Mouse (Mus musculus): Measurements from ENCODE around the gene Rcc1l. TPM values are rescaled to one million over a fixed set of nuclear protein-coding genes. Genes with fewer than 3 reads are reported as not detected.

The Rcc1l gene
- 2.9 and 3.4 TPM in 2 replicates for total RNA-seq (2015)
- 1.8 and 2.1 TPM in 2 replicates for total RNA-seq (2017)

GRCm38 (mm10) chr5:134176169-134176881, at the start of gene Rcc1l:
Gene Rcc1l (minus strand): TSS chr5:134176774.
- peak; percentile 97 for ATAC-seq (ENCODE audit: poor library complexity, severe bottlenecking)

GRCm38 (mm10) chr5:134225110-134225901, 48.7 kb upstream of the Rcc1l start:
- ATAC-seq (ENCODE audit: poor library complexity, severe bottlenecking), result no peak

DNA sequence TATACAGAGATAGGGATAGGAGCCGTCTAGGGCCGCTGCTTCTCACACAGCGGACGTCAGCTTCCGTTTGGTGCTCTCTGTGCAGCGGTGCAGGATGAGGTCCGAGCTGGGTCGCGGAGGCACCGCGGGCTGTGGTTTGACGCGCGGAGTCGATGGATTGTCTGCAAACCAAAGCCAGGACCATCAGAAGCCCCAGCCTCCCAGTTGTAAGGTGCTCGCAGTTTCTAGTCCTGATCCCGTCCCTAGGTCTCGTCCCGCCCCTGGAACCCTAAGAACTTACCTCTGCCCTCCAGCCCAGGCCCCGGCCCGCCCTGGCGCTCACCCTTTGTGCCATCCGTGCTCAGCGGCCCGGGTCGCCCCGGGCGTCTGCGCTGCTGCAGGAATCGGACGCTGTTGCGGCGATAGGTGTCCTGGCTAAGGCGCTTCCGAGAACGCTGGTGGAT, 45.2 kb upstream of the Rcc1l start:
- no peak for ATAC-seq (ENCODE audit: poor library complexity, severe bottlenecking)

DNA sequence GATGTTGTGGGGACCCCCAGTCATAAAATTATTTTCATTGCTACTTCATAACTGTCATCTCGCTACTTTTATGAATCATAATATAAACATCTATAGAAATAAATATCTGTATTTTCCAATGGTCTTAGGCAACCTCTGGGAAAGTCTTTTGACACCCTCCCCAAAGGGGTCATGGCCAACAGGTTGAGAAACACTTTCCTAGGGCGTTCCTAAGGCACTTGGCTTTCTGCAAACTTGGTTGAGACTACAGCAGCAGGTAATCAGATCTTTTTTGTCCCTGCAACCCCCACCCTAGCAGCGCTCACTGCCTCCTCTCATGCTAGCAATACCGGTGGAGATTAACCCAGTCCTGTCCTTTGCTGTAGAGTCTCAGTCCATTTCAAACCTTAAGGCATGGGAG, 44.7 kb upstream of the Rcc1l start:
- no peak for ATAC-seq (ENCODE audit: poor library complexity, severe bottlenecking)

DNA sequence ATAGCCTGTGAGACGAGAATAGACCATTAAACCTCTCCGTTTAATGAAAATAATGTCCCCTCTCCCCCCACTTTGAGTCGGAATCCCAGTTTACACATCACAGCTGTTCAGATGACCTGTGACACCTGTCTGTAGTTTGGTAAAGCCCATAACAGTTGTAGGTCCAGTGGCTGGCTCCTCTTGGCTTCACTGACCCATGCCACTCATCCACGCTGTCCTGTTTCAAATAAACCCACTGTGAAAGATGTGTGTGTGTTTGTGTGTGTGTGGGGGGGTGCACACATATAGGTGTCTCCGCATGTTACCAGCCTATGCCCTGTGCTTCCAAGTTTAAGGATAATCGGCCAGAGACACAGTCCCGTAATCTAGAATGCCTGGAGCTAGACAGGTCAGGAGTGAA, 41.3 kb upstream of the Rcc1l start:
- ATAC-seq (ENCODE audit: poor library complexity, severe bottlenecking), result no peak

GRCm38 (mm10) chr5:134214021-134214806, 37.6 kb upstream of the Rcc1l start:
- peak; percentile 79 for ATAC-seq (ENCODE audit: poor library complexity, severe bottlenecking)

GRCm38 (mm10) chr5:134209931-134210554, 33.5 kb upstream of the Rcc1l start:
- ATAC-seq (ENCODE audit: poor library complexity, severe bottlenecking), result no peak

GRCm38 (mm10) chr5:134206721-134207120, 30.1 kb upstream of the Rcc1l start:
- no peak for ATAC-seq (ENCODE audit: poor library complexity, severe bottlenecking)

GRCm38 (mm10) chr5:134193664-134194063, 17.1 kb upstream of the Rcc1l start:
- ATAC-seq (ENCODE audit: poor library complexity, severe bottlenecking), result peak; percentile 43

GRCm38 (mm10) chr5:134188571-134188970, 12.0 kb upstream of the Rcc1l start:
- ATAC-seq (ENCODE audit: poor library complexity, severe bottlenecking), result no peak

DNA sequence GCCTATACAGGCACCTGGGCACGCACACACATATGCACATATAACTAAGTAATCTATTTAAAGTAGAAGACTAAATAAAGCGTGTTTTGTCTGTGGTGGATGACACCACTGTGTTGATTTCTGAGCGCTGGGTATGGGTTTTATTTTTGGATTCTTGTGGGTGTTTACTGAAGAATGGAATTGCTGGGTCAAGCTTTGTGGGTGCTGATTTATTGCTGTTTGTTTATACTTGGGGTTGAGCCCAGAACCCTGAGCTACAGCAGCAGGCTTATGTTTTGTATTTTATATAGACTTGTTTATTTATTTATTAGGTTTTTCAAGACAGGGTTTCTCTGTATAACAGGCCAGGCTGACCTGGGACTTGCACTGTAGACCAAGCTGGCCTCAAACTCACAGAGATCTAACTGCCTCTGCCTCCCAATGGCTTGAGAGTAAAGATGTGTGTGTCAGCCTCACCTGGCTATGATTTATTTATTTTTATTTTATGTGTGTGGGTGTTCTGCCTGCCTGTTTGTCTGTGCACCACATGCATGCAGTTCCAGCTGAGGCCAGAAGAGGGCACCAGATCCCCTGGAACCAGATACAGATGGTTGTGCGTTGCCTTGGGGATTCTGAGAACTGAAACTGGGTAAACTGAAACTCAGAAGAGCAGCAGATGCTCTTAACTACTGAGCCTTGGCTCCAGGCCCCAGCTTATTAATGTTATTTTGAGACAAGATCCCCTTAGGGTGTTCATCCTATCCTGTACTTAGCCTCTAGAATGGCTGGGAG, 10.6 kb upstream of the Rcc1l start:
- ATAC-seq (ENCODE audit: poor library complexity, severe bottlenecking), result peak; percentile 49

- no peak for ATAC-seq (ENCODE audit: poor library complexity, severe bottlenecking)
These were observed 9.5 kb upstream of the Rcc1l start for GRCm38 (mm10) chr5:134186059-134186458.

DNA sequence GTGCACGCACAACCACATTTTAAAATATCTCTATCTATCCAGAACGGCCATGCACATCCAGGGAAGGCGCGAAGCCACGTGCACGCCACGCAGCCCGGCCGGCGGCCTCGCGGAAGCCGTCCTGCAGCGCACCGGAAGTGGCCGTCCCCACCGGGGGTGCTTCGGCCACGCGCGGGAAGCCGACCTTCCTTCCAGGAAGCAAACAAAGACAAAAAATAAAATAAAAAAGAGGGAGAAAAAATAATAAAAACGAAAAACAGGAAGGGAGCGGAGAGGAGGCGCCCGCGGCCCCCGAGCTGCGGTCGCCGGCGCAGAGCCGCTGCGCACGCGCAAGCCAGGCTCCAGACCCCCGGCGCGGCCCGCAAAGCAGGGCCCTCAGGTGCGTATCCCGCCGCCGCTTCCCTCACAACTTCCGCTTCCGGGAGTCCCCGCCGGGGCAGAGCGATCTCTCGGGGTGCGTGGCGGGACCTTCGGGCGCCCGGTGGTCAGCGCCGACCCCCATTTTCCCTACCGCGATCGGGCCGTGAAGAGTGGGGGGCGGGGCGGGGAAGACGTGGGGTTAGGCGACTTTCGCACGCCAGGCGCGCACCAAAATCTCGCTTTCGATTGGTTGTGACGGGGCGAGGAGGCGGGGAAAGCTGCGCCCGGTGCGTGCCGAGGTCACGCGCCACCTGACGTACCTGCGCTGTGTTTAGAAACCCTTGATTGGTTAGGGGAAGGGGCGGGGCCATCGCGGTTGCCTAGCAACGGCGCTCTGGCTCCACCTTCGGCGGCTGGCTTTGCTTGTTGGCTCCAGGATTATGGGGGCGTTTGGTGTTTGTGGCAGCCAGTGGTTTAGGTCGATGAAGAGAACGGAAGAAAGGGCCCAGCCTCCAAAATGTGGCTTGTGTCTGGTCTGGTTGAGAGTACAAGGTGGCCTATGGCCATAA, 7.6 kb upstream of the Rcc1l start, which contains the start of gene Gtf2ird2:
Gtf2ird2 (plus strand) TSS at position 140 of the 929 bp plus-strand sequence.
- ATAC-seq (ENCODE audit: poor library complexity, severe bottlenecking), result peak; percentile 93

DNA sequence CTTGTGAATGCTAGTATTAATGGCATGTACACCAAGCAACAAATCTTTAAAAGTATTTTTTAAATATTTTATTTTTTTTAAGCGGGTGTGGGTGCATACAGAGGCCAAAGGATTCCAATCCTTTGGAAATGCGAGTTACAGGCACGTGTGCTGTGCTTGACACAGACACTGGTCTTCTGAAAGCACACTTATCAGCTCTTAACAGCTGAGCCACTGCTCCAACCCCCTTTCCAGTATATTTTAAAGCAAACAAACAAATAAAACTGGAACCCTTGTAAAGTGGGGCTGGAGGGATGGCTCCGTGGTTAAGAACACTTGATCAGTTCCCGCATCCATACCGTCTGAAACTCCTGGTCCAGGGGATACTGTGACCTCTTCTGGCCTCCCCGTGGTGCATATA, 6.6 kb upstream of the Rcc1l start:
- no peak for ATAC-seq (ENCODE audit: poor library complexity, severe bottlenecking)

- ATAC-seq (ENCODE audit: poor library complexity, severe bottlenecking), result no peak
These were observed 6.2 kb upstream of the Rcc1l start for GRCm38 (mm10) chr5:134182735-134183134.

GRCm38 (mm10) chr5:134182172-134182571, 5.6 kb upstream of the Rcc1l start:
- ATAC-seq (ENCODE audit: poor library complexity, severe bottlenecking), result no peak

- ATAC-seq (ENCODE audit: poor library complexity, severe bottlenecking), result 0 out of 2 replicates have a peak, but pooled peaks have one; percentile 20
These were observed 3.3 kb upstream of the Rcc1l start for GRCm38 (mm10) chr5:134179871-134180270.

DNA sequence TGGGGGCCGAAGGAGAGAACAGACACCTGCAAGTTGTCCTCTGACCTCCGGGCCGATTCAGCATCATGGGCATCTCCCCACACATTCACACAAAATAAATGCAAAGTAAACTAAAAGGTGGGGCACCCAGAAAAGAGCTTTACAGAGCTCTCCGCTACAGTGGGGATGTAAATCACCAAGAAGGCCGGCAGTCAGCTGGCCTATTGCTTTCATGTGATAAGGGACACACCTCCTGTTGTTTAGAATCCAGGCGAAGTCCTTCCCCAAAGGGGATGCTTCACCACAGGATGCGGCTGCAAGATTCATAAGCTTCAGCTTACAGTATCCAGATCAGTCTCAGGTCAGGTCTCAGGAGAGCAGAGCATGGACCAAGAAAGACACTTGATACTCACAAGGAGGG, 2.0 kb upstream of the Rcc1l start:
- no peak for ATAC-seq (ENCODE audit: poor library complexity, severe bottlenecking)

DNA sequence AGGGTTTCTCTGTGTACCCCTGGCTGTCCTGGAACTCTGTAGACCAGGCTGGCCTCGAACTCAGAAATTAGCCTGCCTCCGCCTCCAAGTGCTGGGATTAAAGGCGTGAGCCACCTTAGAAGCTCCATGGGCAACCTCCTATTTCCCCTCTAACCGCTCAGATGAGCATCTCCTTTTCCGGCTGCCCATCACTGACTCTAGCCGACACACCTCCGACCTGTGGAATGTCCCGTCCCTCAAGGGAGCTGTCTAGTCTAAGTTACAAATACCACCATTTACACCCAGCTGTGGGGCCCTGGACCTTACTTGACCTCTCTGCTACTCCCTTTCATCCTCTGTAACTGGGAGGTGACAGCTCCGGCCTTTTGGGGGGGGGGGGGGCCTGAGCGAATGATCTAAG, 878 bp downstream of the Rcc1l start:
- no peak for ATAC-seq (ENCODE audit: poor library complexity, severe bottlenecking)

Data from megakaryocyte, adult 5-6 weeks (primary cell).